Mouse (Mus musculus) olfactory bulb, adult 2 months (tissue): ENCODE results near the gene Larp4.

Source experiments
- CTCF ChIP-seq: fragments of 200-500 bp; IDR thresholded peaks from 2 replicates; pipeline ENCODE4 v1.5.1; 2012; ENCODE audit warnings: low read depth, mild to moderate bottlenecking, low read length, moderate library complexity; ENCODE audit not compliant: insufficient read depth
- POLR2A ChIP-seq: fragments of 200-500 bp; IDR thresholded peaks from 2 replicates; pipeline ENCODE4 v1.6.1; 2012; ENCODE audit warnings: mild to moderate bottlenecking, low read depth, low read length, moderate library complexity; ENCODE audit not compliant: insufficient read depth

GRCm38 (mm10) chr15:99940426-99940825 is 29.4 kb upstream of the Larp4 start:
- TF ChIP-seq POLR2A: no peak
- TF ChIP-seq CTCF: no peak
